Mouse (Mus musculus) heart, embryonic 10.5 days (tissue): Measurements from ENCODE around the gene Alkbh3. TPM values are rescaled to one million over a fixed set of nuclear protein-coding genes. Genes with fewer than 3 reads are reported as not detected.

Experiments used
- DNase-seq: peaks from one replicate; pipeline ENCODE4 v3.0.0-alpha.2; 2017; ENCODE audit warnings: low spot score
- H3K27ac ChIP-seq: fragments of 300-500 bp; sonication (generic); 2 replicates; pipeline ENCODE4 v1.5.1; 2016; ENCODE audit warnings: mild to moderate bottlenecking
- H3K27me3 ChIP-seq: fragments of 300-500 bp; sonication (generic); 2 replicates; pipeline ENCODE4 v1.6.1; 2016; ENCODE audit warnings: mild to moderate bottlenecking; ENCODE audit not compliant: poor library complexity, insufficient read depth, severe bottlenecking
- H3K36me3 ChIP-seq: fragments of 300-500 bp; sonication (generic); 2 replicates; pipeline ENCODE4 v1.6.1; 2016; ENCODE audit warnings: mild to moderate bottlenecking, moderate library complexity
- H3K4me1 ChIP-seq: fragments of 300-500 bp; sonication (generic); 2 replicates; pipeline ENCODE4 v1.6.1; 2016; ENCODE audit warnings: mild to moderate bottlenecking
- H3K4me3 ChIP-seq: fragments of 300-500 bp; sonication (generic); 2 replicates; pipeline ENCODE4 v1.5.1; 2016; ENCODE audit warnings: mild to moderate bottlenecking, moderate library complexity
- H3K9me3 ChIP-seq: fragments of 300-500 bp; sonication (generic); 2 replicates; pipeline ENCODE4 v1.6.1; 2016; ENCODE audit warnings: mild to moderate bottlenecking, moderate library complexity
- WGBS: fragments of 180-500 bp; shearing (Covaris S2); methylation state at CpG from one replicate; pipeline ENCODE4 v1.1.7; 2016; 5-methylcytosine and 5-hydroxymethylcytosine counted together
- polyA plus RNA-seq: library from polyadenylated mRNA; unstranded; fragments of >200 nt; fragmentation: Nextera tagmentation; extraction: Ambion mirVana; gene quantifications from 2 replicates; pipeline ENCODE4 v1.2.1, GENCODE M21; 2016

Alkbh3 gene
- polyA plus RNA-seq, 1 experiment from 2014 or later: 66.2 TPM

GRCm38 (mm10) chr2:94040391-94041125 lies 30.0 kb upstream of the Alkbh3 start:
- H3K4me3 ChIP-seq: no peak overlapping the region
- 83% methylated on average over 5 of the region's 5 CpGs for WGBS

DNA sequence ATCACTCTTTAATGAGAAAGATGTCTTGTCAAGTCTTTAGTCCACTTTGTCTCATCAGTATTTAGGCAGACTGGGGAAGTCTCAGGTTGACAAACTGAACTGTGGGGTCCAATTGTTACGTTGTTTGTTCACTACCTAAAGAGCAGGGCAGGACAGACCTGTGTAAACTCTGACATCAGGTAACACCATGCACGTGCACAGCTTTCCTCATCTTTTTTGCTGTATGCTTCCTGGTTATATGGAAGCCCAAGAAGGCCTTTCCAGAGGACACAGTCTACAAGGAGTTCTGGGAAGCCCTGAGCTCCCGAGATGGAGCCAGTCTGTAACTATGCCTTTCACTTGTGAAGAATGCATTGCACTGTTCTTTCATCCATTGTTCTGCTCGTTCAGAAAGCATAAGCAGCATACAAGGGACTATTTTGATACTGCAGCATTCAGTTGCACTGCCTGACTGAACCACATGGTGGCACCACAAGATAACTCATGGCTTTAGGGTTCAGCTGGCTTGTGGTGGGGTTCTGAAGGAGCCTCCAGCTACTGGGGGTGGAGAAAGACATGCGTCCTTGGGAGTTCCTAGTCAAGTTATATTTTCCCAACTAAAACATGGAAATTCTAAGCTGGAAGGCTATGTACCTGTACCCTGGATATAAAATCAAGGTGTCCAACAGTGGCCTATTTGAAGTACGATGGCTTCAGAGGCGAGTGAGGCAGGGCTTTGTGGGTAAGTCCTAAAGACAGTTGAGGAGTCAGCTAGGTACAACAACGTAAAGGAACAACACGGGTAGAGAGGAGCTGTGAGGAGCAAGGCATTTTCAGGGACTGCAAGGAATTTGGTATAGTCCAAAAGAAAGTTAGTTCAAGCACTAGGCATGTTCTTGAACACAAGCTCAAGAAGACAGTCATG lies 25.1 kb upstream of the Alkbh3 start:
- no peak overlapping the region for H3K4me3 ChIP-seq
- peaks cover 20% of the 10 kb centered on the region for H3K36me3 ChIP-seq
- WGBS: 72% methylated on average over 9 of the region's 9 CpGs
- H3K9me3 ChIP-seq: no peaks in the 10 kb centered on the region
- H3K27ac ChIP-seq: no peak overlapping the region
- H3K4me1 ChIP-seq: peaks cover 12% of the 10 kb centered on the region
- no peaks in the 10 kb centered on the region for H3K27me3 ChIP-seq
- DNase-seq: peak; percentile 83

More at GRCm38 (mm10) chr2:94040391-94041125, 30.0 kb upstream of the Alkbh3 start:
- no peak overlapping the region for H3K27ac ChIP-seq
- H3K9me3 ChIP-seq: no peaks in the 10 kb centered on the region
- DNase-seq: no peak
- H3K27me3 ChIP-seq: no peaks in the 10 kb centered on the region
- H3K36me3 ChIP-seq: peaks cover 10% of the 10 kb centered on the region
- peaks cover 26% of the 10 kb centered on the region for H3K4me1 ChIP-seq

- no peak overlapping the region for H3K27ac ChIP-seq
- H3K36me3 ChIP-seq: peaks cover 20% of the 10 kb centered on the region
- H3K4me1 ChIP-seq: no peaks in the 10 kb centered on the region
- H3K4me3 ChIP-seq: no peak overlapping the region
- H3K27me3 ChIP-seq: no peaks in the 10 kb centered on the region
- no peaks in the 10 kb centered on the region for H3K9me3 ChIP-seq
- DNase-seq: no peak
Observed at GRCm38 (mm10) chr2:94030602-94031001, 20.0 kb upstream of the Alkbh3 start.

- 40% methylated on average over 6 of the region's 6 CpGs for WGBS
- no peak for DNase-seq
- no peaks in the 10 kb centered on the region for H3K4me1 ChIP-seq
Observed at GRCm38 (mm10) chr2:94024637-94025036, 14.0 kb upstream of the Alkbh3 start.

GRCm38 (mm10) chr2:94002331-94002730 lies 8.3 kb downstream of the Alkbh3 start:
- no peak overlapping the region for H3K27ac ChIP-seq
- peaks cover 91% of the 10 kb centered on the region for H3K36me3 ChIP-seq
- H3K4me1 ChIP-seq: no peaks in the 10 kb centered on the region
- no peaks in the 10 kb centered on the region for H3K9me3 ChIP-seq
- WGBS: 10% methylated on average over 2 of the region's 2 CpGs
- DNase-seq: peak; percentile 84
- H3K27me3 ChIP-seq: no peaks in the 10 kb centered on the region
- H3K4me3 ChIP-seq: no peak overlapping the region

More at GRCm38 (mm10) chr2:94024637-94025036, 14.0 kb upstream of the Alkbh3 start:
- no peaks in the 10 kb centered on the region for H3K27me3 ChIP-seq
- no peak overlapping the region for H3K27ac ChIP-seq
- no peak overlapping the region for H3K4me3 ChIP-seq
- no peaks in the 10 kb centered on the region for H3K9me3 ChIP-seq
- H3K36me3 ChIP-seq: no peaks in the 10 kb centered on the region

GRCm38 (mm10) chr2:94001918-94002317 lies 8.7 kb downstream of the Alkbh3 start:
- no peaks in the 10 kb centered on the region for H3K9me3 ChIP-seq
- 80% methylated on average over 4 of the region's 4 CpGs for WGBS

GRCm38 (mm10) chr2:94001411-94001810 lies 9.2 kb downstream of the Alkbh3 start:
- H3K4me1 ChIP-seq: no peaks in the 10 kb centered on the region
- no peak for DNase-seq
- 73% methylated on average over 6 of the region's 6 CpGs for WGBS
- H3K27ac ChIP-seq: no peak overlapping the region; the same call in 1 of the 2 replicates
- H3K9me3 ChIP-seq: no peaks in the 10 kb centered on the region
- peaks cover 89% of the 10 kb centered on the region for H3K36me3 ChIP-seq
- no peaks in the 10 kb centered on the region for H3K27me3 ChIP-seq
- no peak overlapping the region for H3K4me3 ChIP-seq

More at GRCm38 (mm10) chr2:94001918-94002317, 8.7 kb downstream of the Alkbh3 start:
- peaks cover 90% of the 10 kb centered on the region for H3K36me3 ChIP-seq
- H3K4me3 ChIP-seq: no peak overlapping the region
- H3K4me1 ChIP-seq: no peaks in the 10 kb centered on the region
- H3K27ac ChIP-seq: no peak overlapping the region; the same call in 1 of the 2 replicates
- no peak for DNase-seq
- no peaks in the 10 kb centered on the region for H3K27me3 ChIP-seq

DNA sequence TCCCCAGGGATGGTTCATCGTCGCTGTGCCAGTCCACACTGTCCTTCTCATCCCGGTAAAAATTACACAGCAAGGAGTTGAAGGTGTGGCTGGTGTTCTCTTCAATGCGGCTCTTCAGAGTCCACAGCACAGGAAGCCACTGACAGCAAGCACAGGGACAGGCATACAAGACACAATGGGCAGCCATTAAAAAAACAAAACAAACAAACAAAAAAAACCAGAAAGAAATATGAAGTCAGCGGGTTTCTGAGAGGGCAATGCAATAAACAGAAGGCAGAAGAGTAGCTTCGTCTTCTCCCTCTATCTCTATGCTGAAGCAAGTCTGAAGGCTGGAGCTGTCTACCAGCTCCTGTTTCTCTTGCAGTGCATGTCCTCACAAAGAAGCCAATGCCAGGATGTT lies 14.4 kb downstream of the Alkbh3 start, which contains the start of gene Gm27027:
Gene Gm27027, minus strand, starts transcription at position 101 of the 400 bp plus-strand sequence.
- DNase-seq: no peak
- WGBS: 86% methylated on average over 6 of the region's 6 CpGs
- peaks cover 66% of the 10 kb centered on the region for H3K36me3 ChIP-seq
- peaks cover 19% of the 10 kb centered on the region for H3K4me1 ChIP-seq
- no peak within 1 kb of the TSS for H3K4me3 ChIP-seq
- no peaks in the 10 kb centered on the region for H3K27me3 ChIP-seq
- H3K27ac ChIP-seq: no peak within 1 kb of the TSS
- no peaks in the 10 kb centered on the region for H3K9me3 ChIP-seq

- 36% methylated on average over 3 of the region's 3 CpGs for WGBS
- no peak overlapping the region for H3K4me3 ChIP-seq
- DNase-seq: no peak
- H3K9me3 ChIP-seq: no peaks in the 10 kb centered on the region
- H3K4me1 ChIP-seq: peaks cover 19% of the 10 kb centered on the region
- H3K27ac ChIP-seq: no peak overlapping the region
- H3K27me3 ChIP-seq: no peaks in the 10 kb centered on the region
- peaks cover 64% of the 10 kb centered on the region for H3K36me3 ChIP-seq
Observed at GRCm38 (mm10) chr2:93992810-93993209, 17.8 kb downstream of the Alkbh3 start.

GRCm38 (mm10) chr2:93992259-93992658 lies 18.3 kb downstream of the Alkbh3 start:
- no peak overlapping the region for H3K27ac ChIP-seq
- no peaks in the 10 kb centered on the region for H3K9me3 ChIP-seq
- peaks cover 64% of the 10 kb centered on the region for H3K36me3 ChIP-seq
- DNase-seq: no peak
- WGBS: 59% methylated on average over 5 of the region's 5 CpGs
- H3K4me1 ChIP-seq: peaks cover 19% of the 10 kb centered on the region
- no peaks in the 10 kb centered on the region for H3K27me3 ChIP-seq
- no peak overlapping the region for H3K4me3 ChIP-seq

DNA sequence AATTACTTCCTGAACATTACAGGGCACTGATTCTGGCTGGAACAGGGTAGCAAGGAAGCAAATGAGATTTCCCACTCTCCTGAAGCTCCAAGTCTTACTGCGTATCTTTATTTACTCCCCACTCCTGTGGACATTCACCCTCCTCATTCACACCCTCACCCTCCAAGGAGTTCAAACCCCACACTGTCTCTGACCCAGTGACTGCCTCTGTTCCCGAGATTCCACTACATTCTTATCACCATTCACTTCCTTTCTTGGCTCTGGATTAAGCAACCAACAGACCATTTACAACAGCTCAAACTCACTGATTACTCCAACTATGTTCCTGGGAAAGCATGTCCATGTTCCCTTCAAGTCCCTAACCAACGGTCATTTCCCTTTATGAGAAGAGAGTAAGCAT lies 19.3 kb downstream of the Alkbh3 start:
- no peaks in the 10 kb centered on the region for H3K9me3 ChIP-seq
- H3K4me1 ChIP-seq: peaks cover 27% of the 10 kb centered on the region
- H3K27ac ChIP-seq: no peak overlapping the region
- H3K27me3 ChIP-seq: no peaks in the 10 kb centered on the region
- peaks cover 64% of the 10 kb centered on the region for H3K36me3 ChIP-seq
- H3K4me3 ChIP-seq: no peak overlapping the region
- WGBS: 60% methylated on average over 3 of the region's 3 CpGs
- no peak for DNase-seq

- WGBS: 93% methylated on average over 2 of the region's 2 CpGs
- H3K36me3 ChIP-seq: peaks cover 63% of the 10 kb centered on the region
- H3K27ac ChIP-seq: no peak overlapping the region
- H3K27me3 ChIP-seq: no peaks in the 10 kb centered on the region
- DNase-seq: no peak
- H3K4me3 ChIP-seq: no peak overlapping the region
- peaks cover 23% of the 10 kb centered on the region for H3K4me1 ChIP-seq
- H3K9me3 ChIP-seq: no peaks in the 10 kb centered on the region
Observed at GRCm38 (mm10) chr2:93988440-93988839, 22.2 kb downstream of the Alkbh3 start.
